Mouse (Mus musculus): ENCODE results near the gene Wnt16.

DNA sequence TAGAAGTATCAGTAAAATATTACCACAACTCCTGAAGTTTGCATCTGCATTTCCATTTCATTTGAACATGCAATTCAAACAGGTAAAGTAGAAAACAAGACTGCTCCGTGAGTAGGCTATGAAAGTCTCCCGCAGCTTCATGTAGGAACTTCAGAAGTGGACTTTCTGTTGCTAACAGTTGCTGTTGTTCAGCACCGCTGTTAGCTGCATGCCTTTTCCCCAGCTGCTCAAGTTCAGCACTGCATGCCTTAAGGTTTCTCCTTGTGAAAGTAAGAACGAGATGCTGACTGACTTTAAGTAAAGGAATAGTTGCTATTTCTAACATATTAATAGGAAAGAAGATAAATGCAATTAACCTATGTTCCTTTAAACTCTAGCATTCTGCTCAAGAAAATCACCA is 4.0 kb downstream of the Wnt16 start:
- TF ChIP-seq CTCF (IDR thresholded peaks at IDR 0.05; ENCODE audit: control insufficient read depth, insufficient read depth, low read length) (no peak), POLR2A (IDR thresholded peaks at IDR 0.05; ENCODE audit: borderline replicate concordance, control insufficient read depth, low read depth, low read length) (no peak)
